Mouse (Mus musculus): ENCODE measurements around the gene Nbea. TPM values are rescaled to one million over a fixed set of nuclear protein-coding genes. Genes with fewer than 3 reads are reported as not detected.
A peak's percentile ranks its signal among the peaks of the same experiment; 100 is the strongest.

Gene Nbea
- polyA plus RNA-seq, 1 experiment from 2014 or later = 22.5 TPM

DNA sequence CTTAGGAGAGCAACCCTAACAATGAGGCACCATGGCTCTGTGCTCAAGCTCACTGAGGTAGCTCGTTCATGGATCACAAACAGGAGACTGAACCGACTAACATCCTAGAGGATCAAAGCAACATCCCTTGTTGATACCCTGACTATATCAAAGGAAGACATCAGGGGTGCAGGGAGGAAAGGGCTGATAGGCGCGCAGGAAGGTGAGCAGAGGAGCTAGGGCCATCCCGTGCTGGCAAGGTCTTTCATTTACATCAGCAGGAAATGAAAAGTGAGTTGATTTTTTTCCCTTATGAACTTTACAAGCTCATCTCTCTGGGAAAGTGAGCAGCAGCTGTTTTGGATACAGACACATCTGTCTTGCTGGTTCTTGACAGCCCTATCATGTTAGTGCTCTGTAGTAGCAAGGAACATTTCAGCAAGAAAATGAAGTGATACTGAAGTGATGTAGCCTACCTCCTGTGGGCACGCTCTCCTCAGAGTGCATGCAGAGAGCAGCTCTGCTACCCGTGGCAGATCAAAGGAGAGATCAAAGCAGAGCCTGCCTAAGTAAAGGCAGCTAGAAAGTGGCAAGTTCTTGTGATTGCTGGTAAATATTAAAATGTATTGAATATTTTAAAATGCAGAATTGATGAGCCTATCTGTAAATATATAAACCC lies 523.8 kb downstream of the Nbea start:
- H3K4me1 ChIP-seq (replicated peaks) = peaks cover 5% of the 10 kb centered on the region
- no peaks in the 10 kb centered on the region for H3K27me3 ChIP-seq
- peak; percentile 52; the same call in 1 of the 2 replicates for ATAC-seq (ENCODE audit: insufficient number of reproducible peaks, insufficient read depth, low FRiP score, low TSS enrichment, low read depth)
- WGBS = 19% methylated on average over 7 of the region's 7 CpGs
- H3K9me3 ChIP-seq = no peaks in the 10 kb centered on the region
- H3K9ac ChIP-seq (replicated peaks) = no peak overlapping the region
- H3K36me3 ChIP-seq = no peaks in the 10 kb centered on the region; the same call in 1 of the 2 replicates
- H3K4me3 ChIP-seq (replicated peaks) = no peak overlapping the region
- H3K27ac ChIP-seq = no peak overlapping the region
- H3K4me2 ChIP-seq = no peak overlapping the region

DNA sequence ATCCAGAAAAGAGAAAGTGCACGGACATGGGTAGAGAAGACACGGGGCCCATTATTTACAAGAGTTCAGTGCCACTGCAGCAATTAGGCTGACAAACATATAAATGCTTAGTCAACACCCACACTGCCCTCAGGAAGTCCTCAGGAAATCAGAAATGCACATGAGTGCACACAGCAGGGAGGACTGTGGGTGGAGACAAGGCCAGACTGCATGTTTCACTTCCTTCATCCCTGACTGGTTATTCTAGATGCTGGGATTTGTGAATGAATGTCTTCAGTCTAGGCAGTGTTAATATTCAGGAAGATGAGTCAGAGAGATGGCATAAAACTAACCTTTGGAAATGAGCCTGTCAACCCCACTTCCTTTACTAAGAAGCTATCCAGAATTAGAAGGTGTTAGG lies 531.2 kb downstream of the Nbea start:
- ATAC-seq (ENCODE audit: insufficient number of reproducible peaks, insufficient read depth, low FRiP score, low TSS enrichment, low read depth) = no peak
- Histone ChIP-seq H3K4me1 (replicated peaks) (peaks cover 34% of the 10 kb centered on the region), H3K4me2 (no peak overlapping the region), H3K4me3 (replicated peaks) (no peak overlapping the region), H3K9me3 (no peaks in the 10 kb centered on the region), H3K27ac (no peak overlapping the region), H3K9ac (replicated peaks) (no peak overlapping the region), H3K27me3 (no peaks in the 10 kb centered on the region; the same call in 1 of the 2 replicates), H3K36me3 (0 out of 2 replicates have a peak, but pooled peaks cover 3% of the 10 kb centered on the region)
- WGBS = 67% methylated on average over 2 of the region's 2 CpGs

DNA sequence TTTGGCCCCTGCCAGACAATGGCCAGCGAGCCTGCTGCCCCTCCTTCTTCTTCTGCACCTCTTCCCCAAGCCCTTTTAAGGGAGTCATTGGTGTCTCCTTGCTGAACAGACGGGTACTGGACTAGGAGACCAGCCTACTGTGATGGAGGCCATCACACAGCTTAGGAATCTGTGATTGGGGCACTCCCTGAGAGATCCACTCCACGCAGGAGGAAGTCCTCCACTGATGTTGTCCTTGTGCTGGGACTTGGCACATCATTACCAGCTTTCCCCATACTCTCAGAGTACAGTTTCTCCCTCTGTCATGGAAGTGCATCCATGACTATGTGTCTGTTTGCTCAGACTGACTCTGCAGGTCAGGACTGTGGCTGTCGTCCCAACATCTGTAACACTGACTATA lies 531.6 kb downstream of the Nbea start:
- H3K4me2 ChIP-seq = no peak overlapping the region
- no peak for ATAC-seq (ENCODE audit: insufficient number of reproducible peaks, insufficient read depth, low FRiP score, low TSS enrichment, low read depth)
- H3K4me1 ChIP-seq (replicated peaks) = peaks cover 39% of the 10 kb centered on the region
- H3K9ac ChIP-seq (replicated peaks) = no peak overlapping the region
- 0 out of 2 replicates have a peak, but pooled peaks cover 3% of the 10 kb centered on the region for H3K36me3 ChIP-seq
- 77% methylated on average over 4 of the region's 4 CpGs for WGBS
- no peak overlapping the region for H3K27ac ChIP-seq
- no peaks in the 10 kb centered on the region; the same call in 1 of the 2 replicates for H3K27me3 ChIP-seq
- no peaks in the 10 kb centered on the region for H3K9me3 ChIP-seq
- H3K4me3 ChIP-seq (replicated peaks) = no peak overlapping the region

DNA sequence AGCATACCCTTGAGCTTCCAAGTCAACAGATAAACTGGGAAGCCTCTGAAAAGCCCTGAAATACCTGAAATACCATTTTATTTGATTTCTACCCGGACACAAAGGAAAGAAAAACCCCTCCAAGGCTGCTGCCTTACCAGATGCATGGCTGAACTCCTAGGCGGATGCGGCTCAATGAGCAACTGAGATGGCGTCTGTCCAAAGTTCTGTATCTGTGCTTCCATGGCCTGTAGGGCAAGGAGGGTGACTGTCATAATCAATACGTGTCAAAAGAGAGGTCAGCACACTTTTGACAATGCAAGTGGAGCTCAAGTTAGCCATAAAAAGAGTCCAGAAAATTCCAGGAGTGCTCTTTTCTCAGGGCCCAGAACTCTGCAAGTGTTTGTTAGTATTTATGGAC lies 534.0 kb downstream of the Nbea start:
- Histone ChIP-seq H3K4me2 (no peak overlapping the region), H3K36me3 (0 out of 2 replicates have a peak, but pooled peaks cover 3% of the 10 kb centered on the region), H3K27ac (no peak overlapping the region), H3K27me3 (no peaks in the 10 kb centered on the region; the same call in 1 of the 2 replicates), H3K4me3 (replicated peaks) (no peak overlapping the region), H3K9me3 (no peaks in the 10 kb centered on the region), H3K4me1 (replicated peaks) (peaks cover 57% of the 10 kb centered on the region), H3K9ac (replicated peaks) (no peak overlapping the region)
- 72% methylated on average over 5 of the region's 5 CpGs for WGBS
- ATAC-seq (ENCODE audit: insufficient number of reproducible peaks, insufficient read depth, low FRiP score, low TSS enrichment, low read depth) = no peak

DNA sequence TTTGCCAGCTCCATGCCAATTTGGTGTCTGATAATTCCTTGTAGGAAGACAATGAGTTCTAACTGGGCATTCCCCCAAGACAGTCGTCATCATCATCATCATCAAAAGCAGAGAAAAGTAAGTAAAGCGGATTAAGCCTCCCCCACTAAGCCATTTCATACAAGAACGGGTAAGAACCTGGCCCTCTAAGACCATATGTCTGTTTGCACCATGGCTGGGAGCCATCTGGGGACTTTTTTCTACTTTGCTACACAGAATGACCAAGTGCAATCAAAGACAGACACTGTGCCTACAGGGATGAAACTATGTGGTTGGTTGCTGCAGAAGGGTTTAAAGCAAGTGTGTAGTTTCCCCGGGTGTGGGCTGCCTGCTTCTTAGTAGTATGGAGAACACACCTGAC lies 535.2 kb downstream of the Nbea start:
- no peaks in the 10 kb centered on the region for H3K9me3 ChIP-seq
- ATAC-seq (ENCODE audit: insufficient number of reproducible peaks, insufficient read depth, low FRiP score, low TSS enrichment, low read depth) = no peak
- no peak overlapping the region for H3K4me3 ChIP-seq (replicated peaks)
- WGBS = 69% methylated on average over 4 of the region's 4 CpGs
- peaks cover 64% of the 10 kb centered on the region for H3K4me1 ChIP-seq (replicated peaks)
- no peaks in the 10 kb centered on the region; the same call in 1 of the 2 replicates for H3K27me3 ChIP-seq
- no peak overlapping the region for H3K9ac ChIP-seq (replicated peaks)
- H3K27ac ChIP-seq = no peak overlapping the region
- H3K4me2 ChIP-seq = no peak overlapping the region
- H3K36me3 ChIP-seq = peaks cover 10% of the 10 kb centered on the region

DNA sequence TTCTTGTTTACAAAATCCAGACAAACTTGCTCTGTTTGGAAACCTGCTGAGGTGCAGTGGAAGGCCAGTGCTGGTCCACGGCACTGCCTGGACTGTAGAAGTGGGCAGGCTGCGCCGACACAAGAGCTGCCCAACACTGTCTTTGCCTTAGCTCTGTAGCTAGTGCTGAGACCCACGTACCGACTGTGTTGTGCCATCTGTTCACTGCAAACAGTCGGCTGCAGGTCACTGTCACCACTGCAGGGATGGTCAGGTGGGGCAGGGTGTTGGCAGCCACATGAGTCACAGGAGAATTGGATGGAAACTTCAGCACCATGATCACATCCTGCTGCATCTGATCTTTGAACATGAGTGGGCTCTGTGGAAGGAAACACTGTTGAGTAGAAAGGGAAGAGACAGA lies 536.3 kb downstream of the Nbea start:
- Histone ChIP-seq H3K9me3 (no peaks in the 10 kb centered on the region), H3K9ac (replicated peaks) (no peak overlapping the region), H3K36me3 (peaks cover 22% of the 10 kb centered on the region), H3K4me1 (replicated peaks) (peaks cover 56% of the 10 kb centered on the region), H3K27ac (peak overlapping the region; percentile 86; the same call in 1 of the 2 replicates), H3K4me3 (replicated peaks) (no peak overlapping the region), H3K27me3 (no peaks in the 10 kb centered on the region; the same call in 1 of the 2 replicates), H3K4me2 (no peak overlapping the region)
- WGBS = 79% methylated on average over 6 of the region's 6 CpGs
- ATAC-seq (ENCODE audit: insufficient number of reproducible peaks, insufficient read depth, low FRiP score, low TSS enrichment, low read depth) = no peak

DNA sequence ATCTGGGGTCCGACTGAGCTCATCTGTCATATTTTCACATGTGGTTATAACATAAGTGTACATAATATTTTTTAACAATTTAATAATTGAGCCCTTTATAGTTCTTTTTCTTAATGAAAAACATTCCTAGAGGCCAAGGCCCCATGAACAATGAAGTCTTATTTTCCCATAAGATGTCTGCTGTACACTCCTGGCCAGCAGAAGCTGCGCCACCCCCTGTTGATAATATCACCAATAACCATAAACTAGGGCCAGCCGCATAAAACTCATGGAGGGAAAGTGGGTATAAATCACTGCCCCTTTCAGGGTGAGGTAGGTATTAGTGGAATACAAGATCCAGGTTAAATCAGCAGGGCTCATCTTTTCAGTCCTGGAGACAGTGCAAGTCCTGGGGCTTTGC lies 537.1 kb downstream of the Nbea start:
- H3K36me3 ChIP-seq = peaks cover 27% of the 10 kb centered on the region
- H3K4me3 ChIP-seq (replicated peaks) = no peak overlapping the region
- H3K9me3 ChIP-seq = no peaks in the 10 kb centered on the region
- peaks cover 55% of the 10 kb centered on the region for H3K4me1 ChIP-seq (replicated peaks)
- no peak overlapping the region for H3K4me2 ChIP-seq
- no peaks in the 10 kb centered on the region for H3K27me3 ChIP-seq
- 35% methylated on average over 3 of the region's 3 CpGs for WGBS
- peak overlapping the region; percentile 86 for H3K27ac ChIP-seq
- ATAC-seq (ENCODE audit: insufficient number of reproducible peaks, insufficient read depth, low FRiP score, low TSS enrichment, low read depth) = 0 out of 2 replicates have a peak, but pooled peaks have one; percentile 61
- H3K9ac ChIP-seq (replicated peaks) = no peak overlapping the region

DNA sequence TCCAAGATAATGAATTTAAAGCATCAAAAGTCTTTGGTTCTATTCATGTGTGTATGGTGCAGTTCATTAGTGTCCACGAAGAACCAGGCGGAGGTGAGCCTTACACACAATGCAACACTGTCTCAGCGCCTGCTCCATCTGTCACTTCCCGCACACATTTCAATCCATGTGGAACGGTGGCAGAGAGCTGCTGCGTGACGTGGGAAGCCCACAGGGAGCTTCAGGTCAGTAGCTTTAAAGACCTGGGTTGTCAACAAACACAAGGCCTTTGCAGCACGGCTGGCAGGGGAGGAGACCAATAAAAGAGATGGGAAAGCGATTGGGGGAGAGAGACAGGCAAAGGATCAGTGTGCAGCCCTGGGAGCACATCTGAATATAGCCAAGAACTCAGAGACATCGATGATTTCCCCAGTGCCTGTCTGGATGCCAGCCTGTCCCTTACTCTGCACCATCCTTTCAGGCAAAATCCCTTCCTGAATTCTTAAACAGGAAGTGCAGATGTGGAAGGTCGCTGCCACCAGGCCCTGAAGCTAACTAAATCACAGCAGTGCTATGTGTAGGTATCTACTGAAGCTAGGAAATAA lies 539.4 kb downstream of the Nbea start:
- 57% methylated on average over 11 of the region's 11 CpGs for WGBS

DNA sequence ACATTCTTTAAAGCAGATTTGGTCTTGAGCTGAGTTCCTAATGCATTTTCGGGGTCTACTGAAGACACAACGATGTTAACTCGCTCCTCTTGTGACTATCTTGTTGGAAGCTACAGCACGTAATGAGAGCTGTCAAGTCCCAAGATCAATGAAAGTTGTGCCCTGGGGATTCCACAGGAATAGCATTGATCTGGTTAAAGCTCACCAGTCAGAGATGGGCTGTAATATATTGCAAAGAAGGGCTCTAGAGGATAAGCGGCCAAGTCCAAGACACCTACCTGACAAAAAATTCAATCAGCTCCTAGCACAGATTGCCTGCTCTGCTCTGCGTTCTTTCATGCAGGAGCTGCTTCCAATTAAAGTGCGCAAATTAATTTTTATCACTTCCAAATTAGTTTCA lies 545.8 kb downstream of the Nbea start:
- Histone ChIP-seq H3K27ac (no peak overlapping the region), H3K4me3 (replicated peaks) (no peak overlapping the region), H3K4me1 (replicated peaks) (peaks cover 6% of the 10 kb centered on the region; the same call in 1 of the 2 replicates), H3K27me3 (no peaks in the 10 kb centered on the region), H3K36me3 (peaks cover 11% of the 10 kb centered on the region; the same call in 1 of the 2 replicates), H3K4me2 (no peak overlapping the region), H3K9me3 (no peaks in the 10 kb centered on the region), H3K9ac (replicated peaks) (no peak overlapping the region)
- ATAC-seq (ENCODE audit: insufficient number of reproducible peaks, insufficient read depth, low FRiP score, low TSS enrichment, low read depth) = no peak
- WGBS = 73% methylated on average over 7 of the region's 7 CpGs

More for the DNA sequence above, 539.4 kb downstream of the Nbea start:
- Histone ChIP-seq H3K36me3 (peaks cover 27% of the 10 kb centered on the region), H3K4me3 (replicated peaks) (no peak overlapping the region), H3K9ac (replicated peaks) (no peak overlapping the region), H3K4me1 (replicated peaks) (peaks cover 46% of the 10 kb centered on the region), H3K27me3 (no peaks in the 10 kb centered on the region), H3K4me2 (no peak overlapping the region), H3K27ac (no peak overlapping the region), H3K9me3 (no peaks in the 10 kb centered on the region)
- ATAC-seq (ENCODE audit: insufficient number of reproducible peaks, insufficient read depth, low FRiP score, low TSS enrichment, low read depth) = no peak

DNA sequence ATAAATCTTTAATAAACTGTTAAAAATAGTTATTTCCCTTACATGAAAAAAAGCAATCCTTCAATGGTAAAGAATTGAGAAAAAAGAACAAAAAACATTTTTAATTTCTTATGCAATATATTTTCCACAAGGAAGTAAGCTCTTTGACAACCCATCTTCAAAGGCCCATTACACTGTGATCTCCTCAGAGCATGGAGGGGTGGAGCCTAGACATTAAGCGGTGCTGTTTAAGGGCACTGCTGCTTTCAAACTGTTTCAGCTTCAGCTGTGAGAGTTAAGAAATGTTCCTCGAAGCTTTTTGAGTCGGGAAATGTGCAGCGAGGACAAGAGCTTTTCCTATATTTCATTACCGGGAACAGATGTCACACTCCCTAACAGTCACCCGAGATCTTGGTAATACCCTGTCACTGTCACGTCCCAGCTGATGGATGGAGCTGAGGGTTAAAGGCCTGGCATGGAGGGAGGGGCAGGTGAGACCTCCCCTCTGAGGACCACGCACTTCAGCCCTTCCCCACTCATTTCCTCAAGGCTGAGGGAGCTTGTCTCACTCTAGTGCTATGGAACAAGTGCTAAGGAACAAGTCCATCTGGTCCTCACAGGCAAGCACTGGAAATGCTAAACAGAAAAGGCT lies 547.8 kb downstream of the Nbea start:
- H3K9ac ChIP-seq (replicated peaks) = no peak overlapping the region
- peaks cover 3% of the 10 kb centered on the region; the same call in 1 of the 2 replicates for H3K36me3 ChIP-seq
- H3K4me2 ChIP-seq = no peak overlapping the region
- H3K27ac ChIP-seq = no peak overlapping the region
- H3K9me3 ChIP-seq = no peaks in the 10 kb centered on the region
- peaks cover 6% of the 10 kb centered on the region; the same call in 1 of the 2 replicates for H3K4me1 ChIP-seq (replicated peaks)
- H3K27me3 ChIP-seq = 0 out of 2 replicates have a peak, but pooled peaks cover 2% of the 10 kb centered on the region
- 0 out of 2 replicates have a peak, but pooled peaks have one; percentile 42 for ATAC-seq (ENCODE audit: insufficient number of reproducible peaks, insufficient read depth, low FRiP score, low TSS enrichment, low read depth)
- WGBS = 15% methylated on average over 8 of the region's 8 CpGs
- H3K4me3 ChIP-seq (replicated peaks) = no peak overlapping the region

DNA sequence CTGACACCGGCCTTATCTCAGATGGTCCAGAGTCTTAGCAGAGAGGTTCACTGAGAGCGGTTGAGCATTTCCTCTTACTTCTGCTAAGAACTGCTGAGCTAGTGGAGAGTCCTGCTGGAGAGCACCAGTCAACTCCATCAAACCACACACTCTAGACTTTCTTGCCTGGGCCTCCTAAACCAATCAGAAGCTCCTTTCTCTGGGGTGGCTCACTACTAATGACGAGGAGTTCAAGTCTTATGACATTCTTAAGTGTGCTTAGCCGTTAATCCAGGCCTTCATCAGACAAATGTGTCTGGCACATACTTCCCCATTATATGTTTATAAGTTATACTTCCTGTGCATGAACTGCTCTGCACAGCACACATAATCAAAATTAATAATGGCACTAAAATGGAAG lies 556.4 kb downstream of the Nbea start:
- H3K9ac ChIP-seq (replicated peaks) = no peak overlapping the region
- ATAC-seq (ENCODE audit: insufficient number of reproducible peaks, insufficient read depth, low FRiP score, low TSS enrichment, low read depth) = peak; percentile 52
- H3K27me3 ChIP-seq = 0 out of 2 replicates have a peak, but pooled peaks cover under 1% of the 10 kb centered on the region
- no peak overlapping the region for H3K4me2 ChIP-seq
- no peaks in the 10 kb centered on the region for H3K4me1 ChIP-seq (replicated peaks)
- H3K27ac ChIP-seq = no peak overlapping the region
- H3K36me3 ChIP-seq = peaks cover 38% of the 10 kb centered on the region
- no peak overlapping the region for H3K4me3 ChIP-seq (replicated peaks)
- WGBS = 78% methylated on average over 4 of the region's 4 CpGs
- H3K9me3 ChIP-seq = no peaks in the 10 kb centered on the region
